Mouse (Mus musculus): ENCODE measurements around the gene Prrt2.

Prrt2 gene

GRCm38 (mm10) chr7:127009307-127010085, 11.5 kb downstream of the Prrt2 start:
- in situ Hi-C loops (cut with MboI; ENCODE audit: unreplicated experiment in 2 of 2) = loop anchor here (5.0 to 10.0 kb wide), 2 partner anchors 32 to 55 kb away; partner anchors contain the start of genes Cdipt (in 1 of the 2), Cdiptos (in 1 of the 2) and Sez6l2 (in 1 of the 2)

GRCm38 (mm10) chr7:127008239-127009019, 12.6 kb downstream of the Prrt2 start:
- in situ Hi-C loops (cut with MboI; ENCODE audit: unreplicated experiment in 2 of 2) = loop anchor here in 1 of 2 experiments (10.0 kb wide), 1 partner anchor 54 kb away; the partner anchor contains the start of gene Sez6l2

- in situ Hi-C loops (cut with MboI; ENCODE audit: unreplicated experiment in 2 of 2) = loop anchor here in 1 of 2 experiments (10.0 kb wide), 1 partner anchor 53 kb away; the partner anchor contains the start of gene Sez6l2
Observed at GRCm38 (mm10) chr7:127007313-127008024, 13.5 kb downstream of the Prrt2 start.

- in situ Hi-C loops (cut with MboI; ENCODE audit: unreplicated experiment in 2 of 2) = loop anchor here in 1 of 2 experiments (10.0 kb wide), 1 partner anchor 49 kb away; the partner anchor contains the start of gene Sez6l2
Observed at GRCm38 (mm10) chr7:127004122-127004875, 16.7 kb downstream of the Prrt2 start.

GRCm38 (mm10) chr7:127003620-127004019, 17.4 kb downstream of the Prrt2 start:
- in situ Hi-C loops (cut with MboI; ENCODE audit: unreplicated experiment in 2 of 2) = loop anchor here in 1 of 2 experiments (10.0 kb wide), 1 partner anchor 49 kb away; the partner anchor contains the start of gene Sez6l2

GRCm38 (mm10) chr7:126999568-126999967, 21.4 kb downstream of the Prrt2 start:
- in situ Hi-C loops (cut with MboI; ENCODE audit: unreplicated experiment in 2 of 2) = no loop called here

GRCm38 (mm10) chr7:126996449-126996848, 24.6 kb downstream of the Prrt2 start:
- in situ Hi-C loops (cut with MboI; ENCODE audit: unreplicated experiment in 2 of 2) = no loop called here

- in situ Hi-C loops (cut with MboI; ENCODE audit: unreplicated experiment in 2 of 2) = no loop called here
Observed at GRCm38 (mm10) chr7:126988816-126989215, 32.2 kb downstream of the Prrt2 start.

- in situ Hi-C loops (cut with MboI; ENCODE audit: unreplicated experiment in 2 of 2) = no loop called here
Observed at GRCm38 (mm10) chr7:126986319-126986718, 34.7 kb downstream of the Prrt2 start.

GRCm38 (mm10) chr7:126984667-126985444, 36.2 kb downstream of the Prrt2 start:
- in situ Hi-C loops (cut with MboI; ENCODE audit: unreplicated experiment in 2 of 2) = no loop called here

- in situ Hi-C loops (cut with MboI; ENCODE audit: unreplicated experiment in 2 of 2) = no loop called here
Observed at GRCm38 (mm10) chr7:126983113-126983512, 37.9 kb downstream of the Prrt2 start.

GRCm38 (mm10) chr7:126982054-126982453, 39.0 kb downstream of the Prrt2 start:
- in situ Hi-C loops (cut with MboI; ENCODE audit: unreplicated experiment in 2 of 2) = no loop called here

GRCm38 (mm10) chr7:126981601-126982000, 39.4 kb downstream of the Prrt2 start:
- in situ Hi-C loops (cut with MboI; ENCODE audit: unreplicated experiment in 2 of 2) = no loop called here

- in situ Hi-C loops (cut with MboI; ENCODE audit: unreplicated experiment in 2 of 2) = loop anchor here in 1 of 2 experiments (5.0 kb wide), 1 partner anchor 33 kb away; the partner anchor contains the start of gene Mvp
Observed at GRCm38 (mm10) chr7:126978841-126979240, 42.2 kb downstream of the Prrt2 start.

- in situ Hi-C loops (cut with MboI; ENCODE audit: unreplicated experiment in 2 of 2) = loop anchor here in 1 of 2 experiments (5.0 kb wide), 1 partner anchor 35 kb away; the partner anchor contains the start of gene Mvp
Observed at GRCm38 (mm10) chr7:126976878-126977459, 44.0 kb downstream of the Prrt2 start.

- in situ Hi-C loops (cut with MboI; ENCODE audit: unreplicated experiment in 2 of 2) = loop anchor here in 1 of 2 experiments (5.0 kb wide), 1 partner anchor 36 kb away; the partner anchor contains the start of gene Mvp
Observed at GRCm38 (mm10) chr7:126975950-126976866, 44.8 kb downstream of the Prrt2 start, which contains the start of gene Cdiptos. Gene Cdiptos, minus strand, starts transcription at chr7:126976098.

- in situ Hi-C loops (cut with MboI; ENCODE audit: unreplicated experiment in 2 of 2) = loop anchor here in 1 of 2 experiments (5.0 kb wide), 1 partner anchor 37 kb away; the partner anchor contains the start of gene Mvp
Observed at GRCm38 (mm10) chr7:126975893-126975949, 45.3 kb downstream of the Prrt2 start, which contains the start of gene Cdipt. Gene Cdipt, plus strand, starts transcription at chr7:126975914.

- in situ Hi-C loops (cut with MboI; ENCODE audit: unreplicated experiment in 2 of 2) = loop anchor here in 1 of 2 experiments (5.0 kb wide), 1 partner anchor 37 kb away; the partner anchor contains the start of gene Mvp
Observed at GRCm38 (mm10) chr7:126975493-126975892, 45.5 kb downstream of the Prrt2 start.

Data from v-Abl transformed pro-B cells (cell line).